Mouse (Mus musculus) brain, embryonic 14.5 days (tissue): ENCODE results near the gene Apol9a.

Source experiments
- CTCF ChIP-seq: fragments of 200-500 bp; IDR thresholded peaks from 2 replicates; pipeline ENCODE4 v1.5.1; 2012; ENCODE audit warnings: inconsistent platforms, mild to moderate bottlenecking, moderate library complexity, borderline replicate concordance; ENCODE audit not compliant: insufficient read depth, insufficient read length; ENCODE audit errors: extremely low read depth
- POLR2A ChIP-seq: fragments of 200-500 bp; IDR thresholded peaks from 2 replicates; pipeline ENCODE4 v1.6.1; 2012; ENCODE audit warnings: mild to moderate bottlenecking, inconsistent platforms, borderline replicate concordance; ENCODE audit not compliant: poor library complexity, insufficient read depth, insufficient read length, severe bottlenecking; ENCODE audit errors: extremely low read depth

GRCm38 (mm10) chr15:77368818-77369320 lies 42.1 kb downstream of the Apol9a start:
- no peak for TF ChIP-seq CTCF
- no peak for TF ChIP-seq POLR2A
